In genomic region chr9:97532536-97532935, GRCm38 (mm10) we compare ENCODE assay signal across 19 mouse cellular contexts.
DNase-seq lines count a peak whose midpoint lies in the region; TF ChIP-seq lines count a peak whose summit lies in the region.
"Had no signal": no experiment of that assay in that cellular context is flagged by ENCODE, and none has a peak within 500 bp of the region (broad histone marks: within the 10 kb centered on the region; RNA-seq: fewer than 3 reads in every experiment).

No protein-coding gene starts in this region.

- no peak overlapping the region for H3K27ac ChIP-seq in cerebellum, adult 2 months (ENCODE audit: insufficient read depth, low read length)
- H3K27ac ChIP-seq: embryonic facial prominence, embryonic 10.5 days; forebrain, embryonic 13.5 days; heart, embryonic 13.5 days had no signal

- TF ChIP-seq POLR2A in cerebellum, adult 2 months (IDR thresholded peaks at IDR 0.05; ENCODE audit: borderline replicate concordance, insufficient read depth, low read length), result no peak

- DNase-seq in cerebellum, postnatal 10 days, result peak; percentile 71 to 76
- no peak for DNase-seq in cerebellum, adult 2 months
- DNase-seq in kidney, postnatal 10 days, result peak; percentile 10
- no peak for DNase-seq in kidney, postnatal 14 days
- DNase-seq in lung, postnatal 10 days, result peak; percentile 7
- no peak for DNase-seq in lung, postnatal 4 days
- peak; percentile 9 for DNase-seq in urinary bladder, postnatal 25 days (ENCODE audit: low spot score)
- DNase-seq in urinary bladder, adult 18-20 months (ENCODE audit: low spot score in 2 of 2), result no peak
- DNase-seq: adrenal gland, adult 8-10 months; adrenal gland, postnatal 36 days; B cell, adult 2 months; cerebellum, adult 9-10 months; forebrain, postnatal 0 days; gastrocnemius, postnatal 36 days; heart, adult 11 months; heart, postnatal 36 days had no signal

- no peak for TF ChIP-seq CTCF in cerebellum, adult 2 months (IDR thresholded peaks at IDR 0.05; ENCODE audit: borderline replicate concordance, insufficient read depth, low read depth, low read length)

- 37% methylated on average over 13 of the region's 13 CpGs for WGBS in cerebellum, adult 2 months

- no peaks in the 10 kb centered on the region; the same call in 1 of the 2 replicates for H3K4me1 ChIP-seq in cerebellum, adult 2 months (ENCODE audit: control insufficient read depth, insufficient read depth, low read length)
- H3K4me1 ChIP-seq: embryonic facial prominence, embryonic 10.5 days; forebrain, embryonic 13.5 days; heart, embryonic 13.5 days had no signal

- no peak overlapping the region for H3K4me3 ChIP-seq in cerebellum, adult 2 months (replicated peaks; ENCODE audit: insufficient read depth, low read depth, low read length)
- H3K4me3 ChIP-seq: embryonic facial prominence, embryonic 10.5 days; forebrain, embryonic 13.5 days; heart, embryonic 13.5 days had no signal

- no peaks in the 10 kb centered on the region for H3K27me3 ChIP-seq in cerebellum, adult 2 months (ENCODE audit: control insufficient read depth, insufficient read depth, low read length)
- H3K27me3 ChIP-seq: forebrain, embryonic 13.5 days; heart, embryonic 13.5 days had no signal

Comparison
In these comparisons a context has a peak if more than half of its experiments do, and no peak if none do; other contexts are left out.
1. DNase-seq: peak in cerebellum, postnatal 10 days (2 of 2), kidney, postnatal 10 days (single experiment), lung, postnatal 10 days (single experiment) and urinary bladder, postnatal 25 days (single experiment); none in cerebellum, adult 2 months (0 of 2), kidney, postnatal 14 days (single experiment), lung, postnatal 4 days (0 of 2) and urinary bladder, adult 18-20 months (0 of 2).